Mouse (Mus musculus): ENCODE results near the gene Sfxn2. TPM values are rescaled to one million over a fixed set of nuclear protein-coding genes. Genes with fewer than 3 reads are reported as not detected.

Gene Sfxn2
- total and polyA plus RNA-seq, 2 experiments from 2014 or later = 6.0 to 9.8 TPM

DNA sequence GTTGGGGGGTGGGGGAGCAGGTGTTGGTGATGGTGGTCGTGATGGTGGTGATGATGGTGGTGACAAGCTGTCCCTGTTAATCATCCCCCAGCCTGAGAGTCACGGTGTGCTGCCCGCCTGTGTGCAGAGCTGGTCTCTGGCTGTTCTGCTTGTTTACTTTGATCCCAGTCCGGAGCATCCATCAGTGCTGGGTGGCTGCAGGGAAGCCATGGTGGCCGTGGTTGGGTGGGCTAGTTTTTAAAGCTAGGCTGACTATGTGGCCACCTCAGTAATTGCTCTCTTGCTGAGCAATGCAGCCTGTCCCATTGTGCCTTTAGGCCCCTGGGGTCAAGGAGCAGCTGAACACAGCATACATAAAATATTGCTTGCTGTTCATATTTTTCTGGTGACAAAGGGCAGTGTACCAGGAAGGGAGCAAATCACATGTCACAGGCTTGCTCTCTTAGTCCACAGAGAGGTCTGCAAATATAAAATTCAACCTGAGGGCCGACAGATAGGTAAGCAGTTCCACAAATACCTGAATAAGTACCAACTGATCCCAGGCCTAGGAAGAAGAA lies 38.5 kb upstream of the Sfxn2 start:
- no peak overlapping the region for H3K4me3 ChIP-seq (ENCODE audit: low read depth, low read length)

DNA sequence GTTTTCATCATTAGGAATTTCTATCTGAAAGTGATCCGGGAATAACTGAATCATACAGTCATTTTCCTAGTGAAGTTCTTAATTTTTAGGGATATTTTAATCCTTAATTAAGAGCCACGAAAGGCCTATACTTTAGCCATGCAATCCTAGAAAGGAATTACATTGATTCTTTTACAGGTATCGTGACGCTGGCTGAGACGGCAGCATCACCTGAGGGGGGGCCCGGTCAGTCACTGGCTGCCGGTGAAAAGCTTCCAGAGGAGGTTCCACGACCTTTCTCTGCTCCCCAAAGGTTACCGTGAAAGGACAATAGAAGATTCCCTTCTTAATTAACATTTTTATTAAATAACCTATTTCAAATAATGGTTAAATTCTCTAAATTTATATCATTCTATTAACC lies 35.8 kb upstream of the Sfxn2 start:
- Histone ChIP-seq H3K27ac (ENCODE audit: low read depth, low read length) (no peak overlapping the region), H3K4me2 (ENCODE audit: low read depth, low read length, poor library complexity, severe bottlenecking) (no peak overlapping the region), H3K36me3 (ENCODE audit: insufficient read depth, low read length) (peaks cover 10% of the 10 kb centered on the region), H3K27me3 (ENCODE audit: insufficient read depth, low read length) (no peaks in the 10 kb centered on the region), H3K9ac (replicated peaks; ENCODE audit: low read length, poor library complexity, severe bottlenecking) (no peak overlapping the region), H3K4me3 (ENCODE audit: low read depth, low read length) (no peak overlapping the region), H3K4me1 (ENCODE audit: insufficient read depth, low read length) (peaks cover 8% of the 10 kb centered on the region; the same call in 1 of the 2 replicates), H3K9me3 (ENCODE audit: low read length) (no peaks in the 10 kb centered on the region)
- WGBS = 86% methylated on average over 9 of the region's 9 CpGs
- TF ChIP-seq CTCF (IDR thresholded peaks at IDR 0.05) = no peak
- DNase-seq (ENCODE audit: low spot score) = no peak
- no peak for ATAC-seq (ENCODE audit: low FRiP score)

More for the DNA sequence above, 38.5 kb upstream of the Sfxn2 start:
- ATAC-seq (ENCODE audit: low FRiP score) (no peak), DNase-seq (ENCODE audit: low spot score) (no peak)
- WGBS = 36% methylated on average over 6 of the region's 6 CpGs
- H3K9ac ChIP-seq (replicated peaks; ENCODE audit: low read length, poor library complexity, severe bottlenecking) = no peak overlapping the region
- H3K4me1 ChIP-seq (ENCODE audit: insufficient read depth, low read length) = peaks cover 32% of the 10 kb centered on the region
- H3K4me2 ChIP-seq (ENCODE audit: low read depth, low read length, poor library complexity, severe bottlenecking) = no peak overlapping the region
- no peak overlapping the region for H3K27ac ChIP-seq (ENCODE audit: low read depth, low read length)
- no peaks in the 10 kb centered on the region for H3K36me3 ChIP-seq (ENCODE audit: insufficient read depth, low read length)
- TF ChIP-seq CTCF (IDR thresholded peaks at IDR 0.05) = no peak
- no peaks in the 10 kb centered on the region for H3K27me3 ChIP-seq (ENCODE audit: insufficient read depth, low read length)
- no peaks in the 10 kb centered on the region for H3K9me3 ChIP-seq (ENCODE audit: low read length)

DNA sequence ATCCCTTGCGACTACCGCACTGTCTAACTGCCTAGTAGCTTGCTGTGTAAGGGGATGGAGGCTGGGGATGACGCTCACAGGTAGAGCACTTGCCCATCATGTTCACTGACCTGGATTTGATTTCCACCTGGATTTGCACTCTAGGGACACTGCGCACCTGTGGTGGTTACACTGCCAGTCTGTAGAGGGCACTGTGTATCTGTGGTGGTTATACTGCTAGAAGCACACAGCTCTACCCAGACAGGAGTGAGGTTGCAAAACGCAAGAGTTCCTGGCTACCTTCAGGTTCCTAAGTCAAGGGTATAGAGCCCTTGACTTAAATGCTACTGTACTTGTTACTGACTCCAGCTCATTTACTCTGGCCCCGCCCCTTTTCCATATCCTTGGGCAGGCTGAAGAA lies 35.0 kb upstream of the Sfxn2 start:
- Histone ChIP-seq H3K9me3 (ENCODE audit: low read length) (no peaks in the 10 kb centered on the region), H3K4me3 (ENCODE audit: low read depth, low read length) (no peak overlapping the region), H3K27me3 (ENCODE audit: insufficient read depth, low read length) (no peaks in the 10 kb centered on the region), H3K36me3 (ENCODE audit: insufficient read depth, low read length) (peaks cover 18% of the 10 kb centered on the region), H3K4me2 (ENCODE audit: low read depth, low read length, poor library complexity, severe bottlenecking) (no peak overlapping the region), H3K4me1 (ENCODE audit: insufficient read depth, low read length) (no peaks in the 10 kb centered on the region), H3K9ac (replicated peaks; ENCODE audit: low read length, poor library complexity, severe bottlenecking) (no peak overlapping the region), H3K27ac (ENCODE audit: low read depth, low read length) (no peak overlapping the region)
- ATAC-seq (ENCODE audit: low FRiP score) (no peak), DNase-seq (ENCODE audit: low spot score) (no peak)
- WGBS = 84% methylated on average over 6 of the region's 6 CpGs
- TF ChIP-seq CTCF (IDR thresholded peaks at IDR 0.05) = peak; percentile 26; the same call in 1 of the 2 replicates

DNA sequence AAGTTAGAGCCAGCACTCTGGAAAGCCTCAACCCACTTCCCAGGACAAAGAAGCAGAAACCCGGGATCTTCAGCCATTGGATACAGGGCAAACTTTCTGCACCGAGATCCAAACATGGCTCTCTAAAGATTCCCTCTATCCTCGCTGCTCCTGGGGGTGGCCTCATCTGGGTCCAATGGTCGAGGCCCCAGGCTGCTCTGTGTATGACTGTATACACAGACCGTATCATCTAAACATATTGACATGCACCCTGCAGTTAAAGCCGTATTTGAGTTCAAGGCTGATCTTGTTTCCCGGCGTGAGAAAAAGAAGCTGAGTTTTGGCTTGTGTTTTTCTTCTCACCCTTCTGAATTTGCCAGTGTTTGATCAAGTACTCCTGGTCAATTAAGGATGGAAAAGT lies 30.4 kb upstream of the Sfxn2 start:
- Histone ChIP-seq H3K4me2 (ENCODE audit: low read depth, low read length, poor library complexity, severe bottlenecking) (no peak overlapping the region), H3K4me3 (ENCODE audit: low read depth, low read length) (no peak overlapping the region), H3K36me3 (ENCODE audit: insufficient read depth, low read length) (peaks cover 24% of the 10 kb centered on the region), H3K9ac (replicated peaks; ENCODE audit: low read length, poor library complexity, severe bottlenecking) (no peak overlapping the region), H3K27me3 (ENCODE audit: insufficient read depth, low read length) (no peaks in the 10 kb centered on the region), H3K9me3 (ENCODE audit: low read length) (no peaks in the 10 kb centered on the region), H3K27ac (ENCODE audit: low read depth, low read length) (no peak overlapping the region), H3K4me1 (ENCODE audit: insufficient read depth, low read length) (no peaks in the 10 kb centered on the region)
- no peak for DNase-seq (ENCODE audit: low spot score)
- no peak for ATAC-seq (ENCODE audit: low FRiP score)
- no peak for TF ChIP-seq CTCF (IDR thresholded peaks at IDR 0.05)
- 83% methylated on average over 8 of the region's 8 CpGs for WGBS

DNA sequence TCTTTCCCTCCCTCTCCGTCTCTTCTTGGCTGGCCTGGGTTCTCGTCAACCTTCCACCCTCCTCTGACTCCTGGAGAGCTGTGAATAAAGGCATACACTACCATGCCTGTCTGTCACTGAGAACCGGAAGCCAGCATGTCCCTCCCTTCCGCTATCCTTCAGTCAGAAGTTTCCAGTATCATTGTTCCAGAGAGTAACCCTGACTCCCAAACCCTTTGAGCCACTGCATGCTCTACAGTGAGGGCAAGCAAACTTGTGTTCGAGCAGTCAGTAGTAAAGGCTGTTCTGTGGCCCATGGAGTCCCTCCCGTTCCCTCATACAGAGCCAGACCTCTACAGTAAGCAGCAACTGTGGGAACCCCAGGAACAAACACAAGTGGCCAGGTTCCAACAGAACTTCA lies 25.6 kb upstream of the Sfxn2 start:
- DNase-seq (ENCODE audit: low spot score) = no peak
- Histone ChIP-seq H3K27ac (ENCODE audit: low read depth, low read length) (peak overlapping the region; percentile 52; the same call in 1 of the 2 replicates), H3K4me2 (ENCODE audit: low read depth, low read length, poor library complexity, severe bottlenecking) (no peak overlapping the region), H3K27me3 (ENCODE audit: insufficient read depth, low read length) (no peaks in the 10 kb centered on the region), H3K4me3 (ENCODE audit: low read depth, low read length) (no peak overlapping the region), H3K9ac (replicated peaks; ENCODE audit: low read length, poor library complexity, severe bottlenecking) (no peak overlapping the region), H3K36me3 (ENCODE audit: insufficient read depth, low read length) (peaks cover 33% of the 10 kb centered on the region), H3K4me1 (ENCODE audit: insufficient read depth, low read length) (no peaks in the 10 kb centered on the region), H3K9me3 (ENCODE audit: low read length) (no peaks in the 10 kb centered on the region)
- WGBS = 73% methylated on average over 6 of the region's 6 CpGs
- TF ChIP-seq CTCF (IDR thresholded peaks at IDR 0.05) = no peak
- no peak for ATAC-seq (ENCODE audit: low FRiP score)

DNA sequence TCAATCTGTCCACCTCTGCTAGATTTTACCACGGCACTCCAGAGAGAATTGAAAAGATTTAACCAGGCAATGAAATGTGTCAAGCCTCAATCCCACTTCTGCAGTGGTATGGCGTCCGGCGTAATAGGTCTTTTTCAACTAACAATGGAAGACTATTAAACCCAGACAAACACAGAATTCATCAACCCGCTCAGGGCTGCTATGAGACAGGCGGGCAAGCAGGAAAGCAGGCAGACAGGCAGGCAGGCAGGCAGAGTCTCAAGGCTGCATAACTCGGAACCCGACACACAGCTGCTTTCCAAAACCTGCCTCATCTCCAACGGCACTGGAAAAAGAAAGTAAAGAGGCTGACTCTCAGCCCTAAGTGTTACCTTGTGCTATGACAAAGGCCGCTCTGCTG lies 25.1 kb upstream of the Sfxn2 start:
- WGBS = 56% methylated on average over 10 of the region's 10 CpGs
- no peak for DNase-seq (ENCODE audit: low spot score)
- no peak for ATAC-seq (ENCODE audit: low FRiP score)

More for the DNA sequence above, 25.1 kb upstream of the Sfxn2 start:
- H3K4me3 ChIP-seq (ENCODE audit: low read depth, low read length) = no peak overlapping the region
- no peaks in the 10 kb centered on the region for H3K27me3 ChIP-seq (ENCODE audit: insufficient read depth, low read length)
- H3K27ac ChIP-seq (ENCODE audit: low read depth, low read length) = 0 out of 2 replicates have a peak overlapping the region, but pooled peaks have one; percentile 52
- peaks cover 28% of the 10 kb centered on the region for H3K36me3 ChIP-seq (ENCODE audit: insufficient read depth, low read length)
- no peak for TF ChIP-seq CTCF (IDR thresholded peaks at IDR 0.05)
- no peak overlapping the region for H3K4me2 ChIP-seq (ENCODE audit: low read depth, low read length, poor library complexity, severe bottlenecking)
- no peaks in the 10 kb centered on the region for H3K9me3 ChIP-seq (ENCODE audit: low read length)
- no peaks in the 10 kb centered on the region for H3K4me1 ChIP-seq (ENCODE audit: insufficient read depth, low read length)
- no peak overlapping the region for H3K9ac ChIP-seq (replicated peaks; ENCODE audit: low read length, poor library complexity, severe bottlenecking)

Data from midbrain, postnatal 0 days (tissue).